Mouse (Mus musculus) liver, embryonic 14.5 days (tissue): ENCODE measurements around the gene Clic4.

Experiments
- CTCF ChIP-seq: IDR thresholded peaks from 2 replicates; pipeline ENCODE4 v1.5.1; 2016; ENCODE audit warnings: antibody characterized with exemption, low read depth, control low read depth
- EP300 ChIP-seq: IDR thresholded peaks from 2 replicates; pipeline ENCODE4 v1.6.1; 2016; ENCODE audit warnings: antibody characterized with exemption, low read depth

- no peak for TF ChIP-seq EP300
- no peak for TF ChIP-seq CTCF
Measured at GRCm38 (mm10) chr4:135197857-135198256, 74.8 kb downstream of the Clic4 start.
